Mouse (Mus musculus): ENCODE results near the gene Usp17le. TPM values are rescaled to one million over a fixed set of nuclear protein-coding genes. Genes with fewer than 3 reads are reported as not detected.
"Not testable (repeated sequence)": the region's sequence is repeated elsewhere in the genome, so short reads cannot be mapped to it uniquely, and the experiment has no call there.

The Usp17le gene
- not detected in 2 replicates for total RNA-seq (2014; rRNA removed)
- polyA plus RNA-seq (2015; fragmentation: Nextera tagmentation; extraction: Ambion mirVana): not detected in 2 replicates

DNA sequence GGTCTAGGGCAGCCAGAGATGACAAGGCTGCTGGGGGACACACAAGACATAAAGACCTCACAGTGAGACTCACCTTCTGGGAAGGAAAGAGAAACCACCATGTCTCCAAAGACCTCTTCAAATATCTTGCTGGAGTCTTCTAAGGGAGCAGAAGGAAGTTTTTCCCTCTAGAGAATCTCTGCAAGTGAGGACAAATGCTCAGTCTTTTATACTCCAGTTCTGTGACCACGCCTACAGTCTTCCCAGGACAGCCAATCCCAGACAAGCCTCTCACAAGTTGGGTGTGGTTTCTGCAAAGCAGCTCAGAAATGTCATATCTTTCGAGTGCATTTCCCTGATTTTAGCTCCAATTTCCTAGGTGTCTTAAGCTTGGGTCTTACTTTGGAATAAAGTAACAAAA is at the start of gene Usp17le:
Gene Usp17le, minus strand, starts transcription at position 101 of the 400 bp plus-strand sequence.
- H3K27ac ChIP-seq (ENCODE audit: low read depth, low read length); H3K27me3 ChIP-seq (ENCODE audit: insufficient read depth, low read length); ATAC-seq (ENCODE audit: low FRiP score); H3K4me3 ChIP-seq (ENCODE audit: low read depth, low read length); H3K4me1 ChIP-seq (ENCODE audit: insufficient read depth, low read length); H3K4me2 ChIP-seq (ENCODE audit: low read depth, low read length, poor library complexity, severe bottlenecking); DNase-seq (ENCODE audit: low spot score); H3K9ac ChIP-seq (replicated peaks; ENCODE audit: low read length, poor library complexity, severe bottlenecking); H3K9me3 ChIP-seq (ENCODE audit: low read length); H3K36me3 ChIP-seq (ENCODE audit: insufficient read depth, low read length): not testable (repeated sequence)
- 61% methylated on average over 2 of the region's 2 CpGs for WGBS

DNA sequence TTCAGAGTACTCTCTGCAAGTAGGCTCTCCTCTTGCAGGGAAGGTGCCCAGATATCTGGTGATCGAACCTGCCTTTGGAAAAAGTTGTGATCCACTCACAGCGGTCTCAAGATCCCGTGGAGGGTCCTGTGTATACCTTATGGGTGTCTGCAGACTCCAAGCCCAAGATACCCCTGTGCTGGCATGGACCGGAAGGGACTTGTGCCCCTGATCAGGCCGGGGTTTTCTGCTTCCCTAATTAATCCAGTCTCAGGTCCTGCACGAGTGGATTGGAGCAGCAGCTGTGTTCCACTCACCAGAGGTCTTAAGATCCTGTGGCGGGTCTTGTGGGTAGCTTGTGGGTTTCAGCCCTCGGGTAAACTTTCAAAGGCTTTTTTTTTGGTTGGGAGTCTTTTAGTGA is 33.1 kb upstream of the Usp17le start:
- WGBS: 87% methylated on average over 8 of the region's 8 CpGs
- not testable (repeated sequence) for H3K36me3 ChIP-seq (ENCODE audit: insufficient read depth, low read length); H3K27me3 ChIP-seq (ENCODE audit: insufficient read depth, low read length); H3K4me1 ChIP-seq (ENCODE audit: insufficient read depth, low read length); H3K9me3 ChIP-seq (ENCODE audit: low read length); H3K27ac ChIP-seq (ENCODE audit: low read depth, low read length); DNase-seq (ENCODE audit: low spot score); H3K9ac ChIP-seq (replicated peaks; ENCODE audit: low read length, poor library complexity, severe bottlenecking); ATAC-seq (ENCODE audit: low FRiP score); H3K4me2 ChIP-seq (ENCODE audit: low read depth, low read length, poor library complexity, severe bottlenecking); H3K4me3 ChIP-seq (ENCODE audit: low read depth, low read length)

DNA sequence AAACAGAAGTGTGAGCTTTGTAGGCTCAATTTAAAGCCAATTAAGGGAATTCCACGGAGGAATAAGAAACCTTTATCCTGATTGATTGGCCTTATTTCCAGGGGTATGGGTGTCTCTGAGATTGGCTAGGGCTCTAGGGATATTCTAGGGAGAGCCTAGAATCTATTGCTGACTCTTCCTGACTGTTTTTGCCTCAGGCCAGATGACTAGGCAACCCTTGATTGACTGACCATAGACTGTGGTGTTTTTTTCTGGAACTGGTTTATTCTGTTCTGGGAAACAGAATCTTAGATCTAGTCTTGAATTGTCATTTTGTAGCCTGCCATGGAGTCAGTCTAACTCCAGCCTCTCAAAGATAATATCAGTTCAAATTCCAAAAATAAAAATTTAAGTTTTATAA is 13.5 kb upstream of the Usp17le start:
- WGBS: 50% methylated on average over 1 of the region's 1 CpGs
- ATAC-seq (ENCODE audit: low FRiP score): no peak
- no peak overlapping the region for H3K9ac ChIP-seq (replicated peaks; ENCODE audit: low read length, poor library complexity, severe bottlenecking)

More for the DNA sequence above, 13.5 kb upstream of the Usp17le start:
- Histone ChIP-seq H3K36me3 (ENCODE audit: insufficient read depth, low read length) (no peaks in the 10 kb centered on the region), H3K4me1 (ENCODE audit: insufficient read depth, low read length) (no peaks in the 10 kb centered on the region), H3K9me3 (ENCODE audit: low read length) (no peaks in the 10 kb centered on the region), H3K27ac (ENCODE audit: low read depth, low read length) (no peak overlapping the region), H3K27me3 (ENCODE audit: insufficient read depth, low read length) (no peaks in the 10 kb centered on the region), H3K4me3 (ENCODE audit: low read depth, low read length) (no peak overlapping the region), H3K4me2 (ENCODE audit: low read depth, low read length, poor library complexity, severe bottlenecking) (no peak overlapping the region)
- TF ChIP-seq CTCF (IDR thresholded peaks at IDR 0.05): no peak
- DNase-seq (ENCODE audit: low spot score): no peak

Other genes with a start within 250 kb of the Usp17le start
- not detected in 2 replicates for gene Olfr651, start 227.3 kb downstream of the Usp17le start, total RNA-seq (2014; rRNA removed)
- not detected in 2 replicates for gene Olfr651, start 227.3 kb downstream of the Usp17le start, polyA plus RNA-seq (2015; fragmentation: Nextera tagmentation; extraction: Ambion mirVana)
- not detected in 2 replicates for gene Olfr652, start 216.6 kb downstream of the Usp17le start, total RNA-seq (2014; rRNA removed)
- not detected in 2 replicates for gene Olfr652, start 216.6 kb downstream of the Usp17le start, polyA plus RNA-seq (2015; fragmentation: Nextera tagmentation; extraction: Ambion mirVana)
- gene Olfr653, start 200.2 kb downstream of the Usp17le start, total RNA-seq (2014; rRNA removed): not detected in 2 replicates
- not detected in 2 replicates for gene Olfr653, start 200.2 kb downstream of the Usp17le start, polyA plus RNA-seq (2015; fragmentation: Nextera tagmentation; extraction: Ambion mirVana)
- not detected in 2 replicates for gene Olfr654, start 190.4 kb downstream of the Usp17le start, total RNA-seq (2014; rRNA removed)
- gene Olfr654, start 190.4 kb downstream of the Usp17le start, polyA plus RNA-seq (2015; fragmentation: Nextera tagmentation; extraction: Ambion mirVana): not detected in 2 replicates
- 0.38 TPM in 1 of 2 replicates, not detected in the other for gene Olfr655, start 175.7 kb downstream of the Usp17le start, total RNA-seq (2014; rRNA removed)
- gene Olfr655, start 175.7 kb downstream of the Usp17le start, polyA plus RNA-seq (2015; fragmentation: Nextera tagmentation; extraction: Ambion mirVana): not detected in 2 replicates
- gene Olfr656, start 163.5 kb downstream of the Usp17le start, total RNA-seq (2014; rRNA removed): not detected in 2 replicates
- not detected in 2 replicates for gene Olfr656, start 163.5 kb downstream of the Usp17le start, polyA plus RNA-seq (2015; fragmentation: Nextera tagmentation; extraction: Ambion mirVana)
- gene Olfr657, start 152.7 kb downstream of the Usp17le start, total RNA-seq (2014; rRNA removed): not detected in 2 replicates
- gene Olfr657, start 152.7 kb downstream of the Usp17le start, polyA plus RNA-seq (2015; fragmentation: Nextera tagmentation; extraction: Ambion mirVana): not detected in 2 replicates
- gene Olfr658, start 130.2 kb downstream of the Usp17le start, total RNA-seq (2014; rRNA removed): 0.05 and 0.42 TPM in 2 replicates
- 0.20 and 0.25 TPM in 2 replicates for gene Olfr658, start 130.2 kb downstream of the Usp17le start, polyA plus RNA-seq (2015; fragmentation: Nextera tagmentation; extraction: Ambion mirVana)
- gene Olfr659, start 110.7 kb downstream of the Usp17le start, total RNA-seq (2014; rRNA removed): not detected in 2 replicates
- gene Olfr659, start 110.7 kb downstream of the Usp17le start, polyA plus RNA-seq (2015; fragmentation: Nextera tagmentation; extraction: Ambion mirVana): not detected in 2 replicates
- not detected in 2 replicates for gene Olfr661, start 91.0 kb downstream of the Usp17le start, total RNA-seq (2014; rRNA removed)
- gene Olfr661, start 91.0 kb downstream of the Usp17le start, polyA plus RNA-seq (2015; fragmentation: Nextera tagmentation; extraction: Ambion mirVana): not detected in 2 replicates
- gene Usp17lb, start 65.1 kb upstream of the Usp17le start, total RNA-seq (2014; rRNA removed): not detected in 2 replicates
- not detected in 2 replicates for gene Usp17lb, start 65.1 kb upstream of the Usp17le start, polyA plus RNA-seq (2015; fragmentation: Nextera tagmentation; extraction: Ambion mirVana)
- gene Usp17la, start 79.5 kb upstream of the Usp17le start, total RNA-seq (2014; rRNA removed): not detected in 2 replicates
- gene Usp17la, start 79.5 kb upstream of the Usp17le start, polyA plus RNA-seq (2015; fragmentation: Nextera tagmentation; extraction: Ambion mirVana): not detected in 2 replicates
- gene Olfr665, start 100.6 kb upstream of the Usp17le start, total RNA-seq (2014; rRNA removed): not detected in 2 replicates
- gene Olfr665, start 100.6 kb upstream of the Usp17le start, polyA plus RNA-seq (2015; fragmentation: Nextera tagmentation; extraction: Ambion mirVana): not detected in 2 replicates
- not detected in 2 replicates for gene Olfr666, start 118.5 kb upstream of the Usp17le start, total RNA-seq (2014; rRNA removed)
- not detected in 2 replicates for gene Olfr666, start 118.5 kb upstream of the Usp17le start, polyA plus RNA-seq (2015; fragmentation: Nextera tagmentation; extraction: Ambion mirVana)
- not detected in 2 replicates for gene Olfr667, start 144.0 kb upstream of the Usp17le start, total RNA-seq (2014; rRNA removed)
- not detected in 2 replicates for gene Olfr667, start 144.0 kb upstream of the Usp17le start, polyA plus RNA-seq (2015; fragmentation: Nextera tagmentation; extraction: Ambion mirVana)
- gene Olfr668, start 150.6 kb upstream of the Usp17le start, total RNA-seq (2014; rRNA removed): not detected in 2 replicates
- gene Olfr668, start 150.6 kb upstream of the Usp17le start, polyA plus RNA-seq (2015; fragmentation: Nextera tagmentation; extraction: Ambion mirVana): not detected in 2 replicates
- not detected in 2 replicates for gene Olfr669, start 156.8 kb upstream of the Usp17le start, total RNA-seq (2014; rRNA removed)
- not detected in 2 replicates for gene Olfr669, start 156.8 kb upstream of the Usp17le start, polyA plus RNA-seq (2015; fragmentation: Nextera tagmentation; extraction: Ambion mirVana)
- not detected in 2 replicates for gene Olfr670, start 185.2 kb upstream of the Usp17le start, total RNA-seq (2014; rRNA removed)
- not detected in 2 replicates for gene Olfr670, start 185.2 kb upstream of the Usp17le start, polyA plus RNA-seq (2015; fragmentation: Nextera tagmentation; extraction: Ambion mirVana)
- gene Olfr671, start 201.7 kb upstream of the Usp17le start, total RNA-seq (2014; rRNA removed): not detected in 2 replicates
- not detected in 2 replicates for gene Olfr671, start 201.7 kb upstream of the Usp17le start, polyA plus RNA-seq (2015; fragmentation: Nextera tagmentation; extraction: Ambion mirVana)
- not detected in 2 replicates for gene Olfr672, start 224.6 kb upstream of the Usp17le start, total RNA-seq (2014; rRNA removed)
- not detected in 2 replicates for gene Olfr672, start 224.6 kb upstream of the Usp17le start, polyA plus RNA-seq (2015; fragmentation: Nextera tagmentation; extraction: Ambion mirVana)

Data from midbrain, postnatal 0 days (tissue).